Mouse (Mus musculus): ENCODE data around the gene Nxf7. TPM values are rescaled to one million over a fixed set of nuclear protein-coding genes. Genes with fewer than 3 reads are reported as not detected.
"Not testable (repeated sequence)": the region's sequence is repeated elsewhere in the genome, so short reads cannot be mapped to it uniquely, and the experiment has no call there.

Nxf7 gene
- 0.13 TPM in 1 of 2 replicates, not detected in the other for polyA plus RNA-seq (2015; fragmentation: Nextera tagmentation; extraction: Ambion mirVana)

GRCm38 (mm10) chrX:135598677-135599076, at the start of gene Nxf7:
Gene Nxf7, minus strand, starts transcription at chrX:135598777.
- Histone ChIP-seq H3K4me2 (replicated peaks) (no peak within 1 kb of the TSS), H3K4me3 (replicated peaks) (no peak within 1 kb of the TSS), H3K4me1 (no peaks in the 10 kb centered on the region), H3K27ac (replicated peaks) (no peak within 1 kb of the TSS), H3K9me3 (replicated peaks) (no peaks in the 10 kb centered on the region), H3K27me3 (no peaks in the 10 kb centered on the region), H3K36me3 (no peaks in the 10 kb centered on the region), H3K9ac (no peak within 1 kb of the TSS)
- no peak for ATAC-seq (ENCODE audit: insufficient number of reproducible peaks, low FRiP score, low TSS enrichment, low read depth)
- WGBS: 65% methylated on average over 2 of the region's 2 CpGs

- Histone ChIP-seq H3K27me3 (no peaks in the 10 kb centered on the region), H3K9ac (no peak within 1 kb of the TSS), H3K27ac (replicated peaks) (no peak within 1 kb of the TSS), H3K4me2 (replicated peaks) (no peak within 1 kb of the TSS), H3K9me3 (replicated peaks) (no peaks in the 10 kb centered on the region), H3K4me3 (replicated peaks) (no peak within 1 kb of the TSS), H3K36me3 (no peaks in the 10 kb centered on the region), H3K4me1 (no peaks in the 10 kb centered on the region)
- ATAC-seq (ENCODE audit: insufficient number of reproducible peaks, low FRiP score, low TSS enrichment, low read depth): no peak
- 87% methylated on average over 11 of the region's 11 CpGs for WGBS
These were observed 29.0 kb upstream of the Nxf7 start, which contains the start of gene Prame for GRCm38 (mm10) chrX:135627605-135628004. Gene Prame, minus strand, starts transcription at chrX:135627705.

- not testable (repeated sequence) for H3K27ac ChIP-seq (replicated peaks); H3K9ac ChIP-seq; H3K36me3 ChIP-seq; ATAC-seq (ENCODE audit: insufficient number of reproducible peaks, low FRiP score, low TSS enrichment, low read depth); H3K4me3 ChIP-seq (replicated peaks); H3K4me1 ChIP-seq; H3K9me3 ChIP-seq (replicated peaks); H3K27me3 ChIP-seq; H3K4me2 ChIP-seq (replicated peaks)
- WGBS: 63% methylated on average over 3 of the region's 3 CpGs
These were observed 2.9 kb upstream of the Nxf7 start for GRCm38 (mm10) chrX:135601298-135602029.

- Histone ChIP-seq H3K4me2 (replicated peaks) (no peak overlapping the region), H3K27me3 (no peaks in the 10 kb centered on the region), H3K9me3 (replicated peaks) (no peaks in the 10 kb centered on the region), H3K4me1 (no peaks in the 10 kb centered on the region), H3K27ac (replicated peaks) (no peak overlapping the region), H3K4me3 (replicated peaks) (no peak overlapping the region), H3K36me3 (no peaks in the 10 kb centered on the region), H3K9ac (no peak overlapping the region)
- WGBS: 78% methylated on average over 13 of the region's 13 CpGs
- ATAC-seq (ENCODE audit: insufficient number of reproducible peaks, low FRiP score, low TSS enrichment, low read depth): no peak
These were observed 481 bp downstream of the Nxf7 start for GRCm38 (mm10) chrX:135598096-135598495.

GRCm38 (mm10) chrX:135576412-135576811, 22.2 kb downstream of the Nxf7 start:
- Histone ChIP-seq H3K27me3 (no peaks in the 10 kb centered on the region), H3K9me3 (replicated peaks) (no peaks in the 10 kb centered on the region), H3K4me1 (no peaks in the 10 kb centered on the region), H3K9ac (no peak overlapping the region), H3K27ac (replicated peaks) (no peak overlapping the region), H3K4me2 (replicated peaks) (no peak overlapping the region), H3K4me3 (replicated peaks) (no peak overlapping the region), H3K36me3 (no peaks in the 10 kb centered on the region)
- no peak for ATAC-seq (ENCODE audit: insufficient number of reproducible peaks, low FRiP score, low TSS enrichment, low read depth)
- 90% methylated on average over 1 of the region's 1 CpGs for WGBS

GRCm38 (mm10) chrX:135574958-135575628, 23.5 kb downstream of the Nxf7 start:
- not testable (repeated sequence) for H3K4me2 ChIP-seq (replicated peaks); ATAC-seq (ENCODE audit: insufficient number of reproducible peaks, low FRiP score, low TSS enrichment, low read depth); H3K9ac ChIP-seq; H3K4me3 ChIP-seq (replicated peaks); H3K4me1 ChIP-seq; H3K27me3 ChIP-seq; H3K27ac ChIP-seq (replicated peaks); H3K9me3 ChIP-seq (replicated peaks); H3K36me3 ChIP-seq
- 58% methylated on average over 9 of the region's 9 CpGs for WGBS

GRCm38 (mm10) chrX:135574261-135574957, 24.2 kb downstream of the Nxf7 start:
- H3K9ac ChIP-seq; H3K4me1 ChIP-seq; H3K36me3 ChIP-seq; H3K9me3 ChIP-seq (replicated peaks); H3K4me2 ChIP-seq (replicated peaks); H3K27me3 ChIP-seq; H3K4me3 ChIP-seq (replicated peaks); ATAC-seq (ENCODE audit: insufficient number of reproducible peaks, low FRiP score, low TSS enrichment, low read depth); H3K27ac ChIP-seq (replicated peaks): not testable (repeated sequence)
- 23% methylated on average over 8 of the region's 8 CpGs for WGBS

- not testable (repeated sequence) for H3K4me3 ChIP-seq (replicated peaks); H3K27ac ChIP-seq (replicated peaks); H3K9ac ChIP-seq; H3K9me3 ChIP-seq (replicated peaks); H3K27me3 ChIP-seq; H3K4me2 ChIP-seq (replicated peaks); ATAC-seq (ENCODE audit: insufficient number of reproducible peaks, low FRiP score, low TSS enrichment, low read depth); H3K4me1 ChIP-seq; H3K36me3 ChIP-seq
- WGBS: 0% methylated on average over 1 of the region's 2 CpGs
These were observed 29.1 kb downstream of the Nxf7 start for GRCm38 (mm10) chrX:135569467-135569866.

GRCm38 (mm10) chrX:135564934-135565333, 33.6 kb downstream of the Nxf7 start:
- H3K9ac ChIP-seq; H3K4me3 ChIP-seq (replicated peaks); H3K27me3 ChIP-seq; H3K27ac ChIP-seq (replicated peaks); H3K36me3 ChIP-seq; H3K4me2 ChIP-seq (replicated peaks); H3K9me3 ChIP-seq (replicated peaks); ATAC-seq (ENCODE audit: insufficient number of reproducible peaks, low FRiP score, low TSS enrichment, low read depth); H3K4me1 ChIP-seq: not testable (repeated sequence)
- 51% methylated on average over 4 of the region's 4 CpGs for WGBS

GRCm38 (mm10) chrX:135562841-135563240, 35.7 kb downstream of the Nxf7 start:
- H3K36me3 ChIP-seq: no peaks in the 10 kb centered on the region
- no peaks in the 10 kb centered on the region for H3K4me1 ChIP-seq
- H3K4me2 ChIP-seq (replicated peaks): no peak overlapping the region
- no peak overlapping the region for H3K27ac ChIP-seq (replicated peaks)
- no peaks in the 10 kb centered on the region for H3K9me3 ChIP-seq (replicated peaks)
- no peak overlapping the region for H3K9ac ChIP-seq
- H3K4me3 ChIP-seq (replicated peaks): no peak overlapping the region
- WGBS: 37% methylated on average over 2 of the region's 2 CpGs
- no peaks in the 10 kb centered on the region for H3K27me3 ChIP-seq
- ATAC-seq (ENCODE audit: insufficient number of reproducible peaks, low FRiP score, low TSS enrichment, low read depth): no peak

GRCm38 (mm10) chrX:135561693-135562092, 36.9 kb downstream of the Nxf7 start:
- H3K27me3 ChIP-seq; H3K36me3 ChIP-seq; H3K9ac ChIP-seq; H3K4me1 ChIP-seq; H3K27ac ChIP-seq (replicated peaks); H3K4me3 ChIP-seq (replicated peaks); H3K4me2 ChIP-seq (replicated peaks); ATAC-seq (ENCODE audit: insufficient number of reproducible peaks, low FRiP score, low TSS enrichment, low read depth); H3K9me3 ChIP-seq (replicated peaks): not testable (repeated sequence)
- WGBS: 28% methylated on average over 2 of the region's 2 CpGs
